Mouse (Mus musculus) left cerebral cortex, adult 11 months (tissue): ENCODE measurements around the gene Krt20.
A peak's percentile ranks its signal among the peaks of the same experiment; 100 is the strongest.

ENCODE experiments used
- DNase-seq: peaks from one replicate; pipeline ENCODE4 v3.0.0; 2022; ENCODE audit warnings: low spot score

Krt20 gene

DNA sequence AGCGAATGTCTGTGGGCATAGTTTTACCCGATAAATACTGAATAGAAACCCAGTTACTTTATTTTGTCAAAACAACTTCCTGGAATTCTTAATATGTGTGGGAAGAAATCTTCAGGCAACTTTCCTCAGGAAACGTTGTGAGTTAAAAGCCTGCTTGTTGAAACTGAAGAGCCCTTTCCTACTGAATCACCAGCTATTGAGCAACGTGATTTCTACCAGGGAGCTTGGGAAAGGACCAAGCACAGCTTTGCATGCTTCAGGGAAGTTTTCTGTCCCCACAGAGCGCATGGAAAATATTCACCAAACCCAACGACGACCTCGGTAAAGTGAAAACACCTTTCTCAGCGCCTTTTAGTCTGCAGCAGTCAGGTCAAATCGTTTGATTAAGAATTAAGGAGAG is 31.8 kb downstream of the Krt20 start:
- no peak for DNase-seq

DNA sequence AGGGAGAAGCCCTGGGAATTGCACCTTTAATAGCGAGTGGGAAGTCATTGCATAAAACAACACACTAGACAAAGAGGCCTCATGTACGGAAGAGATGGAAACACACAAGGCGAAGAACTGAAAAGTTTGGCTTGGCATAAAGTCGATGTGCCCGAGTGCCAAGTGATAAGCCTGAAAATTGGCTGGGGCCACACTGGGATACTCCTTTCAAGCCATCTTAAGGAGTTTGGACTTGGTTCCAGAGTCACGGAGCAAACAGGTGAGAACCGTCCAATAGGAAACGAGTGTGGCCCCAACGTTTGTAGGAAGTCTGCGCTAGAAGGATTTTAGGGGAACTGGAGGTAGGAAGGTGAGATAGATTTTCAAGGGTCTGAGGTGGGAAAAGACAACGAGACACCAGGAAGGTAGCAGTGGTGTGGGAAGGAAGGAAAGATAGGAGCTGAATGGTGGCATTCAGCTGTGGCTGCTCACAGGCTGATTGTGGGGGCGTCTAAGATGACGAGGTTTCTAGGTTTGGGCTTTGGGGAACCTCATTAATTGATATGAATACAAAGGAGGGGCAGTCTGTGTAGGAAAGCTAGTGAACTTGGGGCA is 37.9 kb downstream of the Krt20 start:
- DNase-seq = no peak

DNA sequence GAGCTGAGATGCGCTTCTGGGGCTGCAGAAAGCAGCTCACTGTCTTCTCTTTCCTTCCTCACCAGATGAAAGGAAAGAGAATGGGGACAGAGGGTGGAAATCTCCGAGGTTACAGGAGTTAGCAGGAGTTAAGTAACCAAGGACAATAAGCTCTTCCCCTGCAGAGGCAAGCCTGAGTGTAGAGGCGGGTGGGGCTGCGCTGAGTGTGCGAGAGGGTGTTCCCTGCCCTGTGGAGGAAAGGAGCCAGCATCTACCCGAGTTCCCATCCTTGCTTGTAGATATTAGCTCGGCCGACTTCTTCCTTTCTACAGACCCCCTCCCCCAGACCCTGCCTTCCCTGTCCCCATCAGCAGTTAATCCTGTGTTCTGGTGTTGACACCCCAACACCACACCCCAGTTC is 39.1 kb downstream of the Krt20 start:
- no peak for DNase-seq

DNA sequence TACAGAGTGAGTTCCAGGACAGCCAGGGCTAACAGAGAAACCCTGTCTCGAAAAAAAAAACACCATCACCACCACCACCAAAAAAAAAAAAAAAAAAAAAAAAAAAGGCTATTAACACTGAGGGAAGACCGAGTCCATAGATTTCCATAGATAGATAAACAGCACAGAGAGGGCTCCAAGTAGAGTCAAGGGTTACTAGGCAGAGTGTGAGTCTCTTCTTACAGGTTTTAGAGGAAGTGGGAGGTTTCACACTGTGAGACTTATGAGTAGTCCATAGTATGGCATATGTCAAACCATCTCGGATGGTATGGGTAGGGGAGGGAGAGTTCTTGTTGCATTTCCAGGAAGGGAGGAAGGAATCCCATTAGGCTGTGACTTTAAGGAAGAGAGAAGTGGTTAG is 39.9 kb downstream of the Krt20 start:
- no peak for DNase-seq

DNA sequence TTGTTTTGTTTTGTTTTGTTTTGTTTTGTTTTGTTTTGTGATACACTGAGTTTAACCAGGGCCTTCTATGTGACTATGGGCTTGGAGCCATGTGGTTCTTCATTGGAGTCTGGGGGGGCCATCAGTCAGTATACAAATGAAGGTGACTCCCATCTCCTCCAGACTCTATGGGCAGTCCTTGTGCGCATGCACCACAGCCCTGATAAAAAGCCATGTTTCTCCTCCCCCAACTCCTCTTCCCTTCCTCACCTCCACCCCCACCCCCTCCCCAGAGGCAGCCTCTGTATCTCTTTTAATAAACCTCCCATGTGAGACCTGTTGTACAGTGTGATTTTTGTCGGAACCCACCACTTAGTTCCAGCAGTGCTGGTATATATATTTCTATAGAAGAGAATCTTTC is 41.3 kb downstream of the Krt20 start:
- no peak for DNase-seq

DNA sequence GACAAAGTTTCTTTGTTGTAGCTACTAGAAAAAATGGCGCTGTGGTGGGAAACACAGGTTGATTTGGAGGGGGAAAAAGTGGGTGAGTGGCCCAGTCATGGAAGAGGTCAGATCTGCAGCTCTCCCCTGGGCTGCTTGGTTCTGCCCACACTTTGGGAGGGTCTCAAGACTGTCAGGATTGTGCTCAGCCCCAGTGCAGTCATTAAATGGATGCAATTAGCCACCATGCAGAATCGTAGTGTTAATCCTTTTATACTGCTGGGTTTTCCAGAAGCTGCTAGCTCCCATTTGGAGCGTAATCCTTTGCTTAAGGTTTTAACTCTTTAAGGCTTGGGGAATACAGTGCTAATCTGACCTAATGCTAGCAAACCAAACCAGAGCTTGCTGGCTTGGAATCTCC is 41.9 kb downstream of the Krt20 start:
- DNase-seq = no peak

DNA sequence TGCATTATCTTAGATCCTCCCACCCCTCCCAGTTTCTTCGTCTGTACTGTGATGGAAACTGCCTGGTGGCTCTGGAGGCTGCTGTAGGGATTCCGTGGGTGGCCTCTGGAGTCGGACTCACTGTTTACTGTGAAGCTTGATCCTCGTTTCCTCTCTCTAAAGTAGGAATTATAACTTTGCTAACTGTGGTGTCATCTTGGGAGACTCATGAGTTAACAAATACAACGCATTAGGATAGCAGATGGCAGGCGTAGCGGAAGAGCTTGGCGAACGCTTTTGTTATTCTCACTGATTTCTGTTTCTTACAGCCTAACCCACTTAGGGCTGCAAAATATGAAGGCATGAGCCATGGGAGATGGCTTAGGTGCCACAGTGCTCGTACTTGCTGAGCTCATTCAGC is 45.5 kb downstream of the Krt20 start:
- no peak for DNase-seq

DNA sequence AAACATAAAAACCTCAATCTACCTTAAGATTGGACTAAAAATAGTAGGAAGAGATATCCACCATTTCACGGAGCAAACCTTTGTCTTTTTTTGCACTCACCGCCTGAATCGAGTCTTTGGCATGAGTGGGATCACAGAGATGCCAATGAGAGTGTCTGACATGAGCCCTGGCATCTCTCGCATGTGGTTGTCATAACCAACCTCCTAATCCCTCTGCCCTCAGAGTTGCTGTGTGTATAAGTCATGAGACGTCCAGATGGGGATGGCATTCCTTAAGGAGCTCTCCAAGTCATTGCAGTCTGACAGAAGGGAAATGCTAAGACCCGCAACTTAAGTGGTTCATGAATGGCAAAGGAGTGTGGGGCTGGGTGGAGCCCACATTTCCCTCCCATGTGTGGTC is 46.6 kb downstream of the Krt20 start:
- DNase-seq = no peak

DNA sequence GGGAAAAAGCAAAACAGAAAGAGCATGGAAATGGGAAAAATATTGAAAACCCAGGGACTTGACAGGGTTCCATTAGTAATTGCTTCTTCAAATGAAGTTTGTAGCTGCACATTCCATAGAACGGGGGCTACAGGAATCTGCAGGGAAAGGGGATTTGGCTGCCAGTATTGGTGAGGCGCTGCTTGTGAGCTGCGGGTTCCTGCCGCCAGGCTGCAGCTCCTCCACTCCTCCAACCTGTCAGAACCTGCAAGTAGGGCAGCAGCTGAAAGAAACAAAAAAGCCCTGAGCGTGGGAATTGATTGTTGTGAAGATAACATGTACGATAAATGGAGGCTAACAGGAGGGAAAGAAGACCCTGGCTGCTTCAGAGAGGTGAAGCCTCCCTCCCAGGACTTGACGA is 47.1 kb downstream of the Krt20 start:
- DNase-seq = no peak

DNA sequence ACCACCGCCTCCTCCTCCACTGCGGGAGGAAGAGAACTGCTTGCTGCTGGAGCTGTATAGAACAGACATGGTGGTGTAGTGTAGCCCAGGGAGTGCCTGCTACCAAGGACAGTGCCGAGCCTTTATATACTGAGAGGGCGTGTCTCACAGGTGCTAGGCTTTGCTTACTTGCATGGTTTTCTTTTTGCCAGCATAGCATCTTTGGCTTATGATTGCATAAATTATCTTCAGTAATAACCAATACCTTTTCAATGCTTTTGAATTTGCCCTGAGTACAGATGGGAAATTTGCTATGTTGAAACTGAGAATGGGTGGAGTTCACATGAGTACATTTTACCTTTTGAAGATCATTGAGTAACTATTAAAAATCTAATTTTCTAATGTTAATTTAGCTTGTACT is 48.7 kb downstream of the Krt20 start, which contains the start of gene Krt10:
Krt10 (minus strand) TSS at position 101 of the 400 bp plus-strand sequence.
- DNase-seq = no peak

DNA sequence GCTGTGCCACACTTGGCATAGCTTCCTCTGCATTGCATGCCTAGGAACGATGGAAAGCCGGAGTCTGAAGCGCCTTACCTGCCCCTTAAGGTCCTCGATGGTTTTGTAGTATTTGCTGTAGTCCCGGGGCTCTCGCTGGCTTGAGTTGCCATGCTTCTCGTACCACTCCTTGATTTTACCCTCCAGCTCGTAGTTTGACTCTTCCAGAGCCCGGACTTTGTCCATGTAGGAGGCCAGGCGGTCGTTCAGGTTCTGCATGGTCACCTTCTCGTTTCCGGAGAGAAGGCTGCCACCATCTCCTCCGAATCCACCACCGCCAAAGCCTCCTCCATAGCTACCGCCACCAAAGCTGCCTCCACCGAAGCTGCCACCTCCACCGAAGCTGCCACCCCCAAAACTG is 49.3 kb downstream of the Krt20 start:
- DNase-seq = no peak

DNA sequence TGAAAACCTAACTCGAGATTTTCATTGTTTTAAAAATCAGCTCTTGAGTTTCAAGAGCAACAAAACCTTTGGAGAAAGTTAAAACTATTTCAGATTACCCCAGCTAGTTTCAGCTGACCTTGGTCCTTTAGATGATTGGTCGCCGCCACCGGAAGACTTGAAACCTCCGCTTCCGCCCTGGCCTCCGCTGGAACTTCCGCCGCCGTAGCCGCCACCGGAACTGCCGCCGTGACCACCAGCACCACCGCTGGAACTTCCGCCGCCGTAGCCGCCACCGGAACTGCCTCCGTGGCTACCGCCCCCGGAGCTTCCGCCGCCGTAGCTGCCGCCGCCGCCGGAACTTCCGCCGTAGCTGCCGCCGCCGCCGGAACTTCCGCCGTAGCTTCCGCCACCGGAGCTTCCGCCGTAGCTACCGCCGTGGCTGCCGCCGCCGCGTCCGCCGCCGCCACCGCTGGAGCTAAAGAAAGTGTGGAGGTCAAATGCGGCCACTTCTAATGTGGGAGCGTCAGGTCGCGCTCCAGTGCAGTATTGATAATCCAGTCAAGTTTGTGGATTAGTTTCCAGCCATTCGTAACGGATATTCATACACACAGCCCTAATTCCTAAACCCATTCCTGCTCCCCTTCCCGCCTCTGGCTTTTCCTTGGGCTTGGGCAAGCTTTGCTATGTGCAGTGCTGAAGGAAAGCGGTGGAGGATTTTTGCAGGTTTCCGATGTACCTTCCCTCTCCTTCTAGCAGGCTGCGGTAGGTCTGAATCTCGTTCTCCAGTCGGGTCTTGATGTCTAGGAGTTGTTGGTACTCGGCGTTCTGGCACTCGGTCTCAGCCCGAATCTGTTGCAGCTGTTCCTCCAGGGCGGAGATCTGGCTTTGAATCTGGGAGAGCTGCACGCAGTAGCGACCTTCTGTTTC is 51.9 kb downstream of the Krt20 start:
- DNase-seq = peak; percentile 81

DNA sequence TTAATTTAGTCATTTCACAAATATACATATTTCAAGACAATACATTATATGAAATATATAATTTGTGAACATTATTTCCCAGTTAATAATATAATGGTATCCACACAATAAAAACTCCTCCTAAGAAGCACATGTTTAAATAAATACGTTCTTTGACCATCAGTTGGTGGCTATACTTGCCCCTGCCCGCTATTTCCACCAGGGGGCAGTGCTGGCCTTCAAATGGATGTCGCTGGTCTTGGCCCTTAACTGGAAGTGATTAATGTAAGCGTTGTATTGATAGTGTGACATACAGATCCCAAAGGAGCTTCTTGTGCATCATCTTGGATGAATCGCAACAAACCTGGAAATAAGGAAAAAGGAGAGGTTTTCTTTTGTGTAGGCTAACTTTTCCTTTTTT is 58.4 kb downstream of the Krt20 start:
- peak; percentile 56 for DNase-seq
